Mouse (Mus musculus): ENCODE data around the gene Tbxa2r. TPM values are rescaled to one million over a fixed set of nuclear protein-coding genes. Genes with fewer than 3 reads are reported as not detected.

Tbxa2r gene
- polyA plus RNA-seq, 2 experiments = 1.9 to 2.4 TPM

DNA sequence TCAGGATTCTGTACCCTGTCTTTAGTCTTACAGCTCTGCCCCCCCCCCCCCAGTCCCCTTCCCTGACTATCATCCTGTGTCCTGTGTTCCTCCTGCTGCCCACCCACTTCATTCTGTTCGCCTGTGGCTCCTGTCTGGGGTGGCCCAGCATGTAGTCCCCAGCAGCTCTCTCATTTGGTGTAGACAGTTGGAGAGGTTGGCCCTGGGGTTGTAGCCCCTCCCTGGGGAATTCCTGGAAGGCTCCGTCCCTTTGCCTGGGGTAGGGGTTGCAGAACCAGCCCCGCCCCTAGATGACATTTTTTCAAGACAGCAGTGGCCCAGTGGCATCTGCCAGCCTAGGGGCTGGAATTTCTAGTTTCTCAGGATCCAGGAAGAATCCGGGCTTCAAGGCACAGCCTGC is 29.7 kb downstream of the Tbxa2r start:
- TF ChIP-seq CTCF (IDR thresholded peaks at IDR 0.05; ENCODE audit: low read depth) = no peak
- no peak for TF ChIP-seq EP300 (IDR thresholded peaks at IDR 0.05; ENCODE audit: low read depth)
- H3K4me3 ChIP-seq (ENCODE audit: insufficient read depth in 1 of 2, low read depth in 2 of 2, low read length in 2 of 2) = peak overlapping the region; percentile 64 to 88
- H3K4me2 ChIP-seq (ENCODE audit: low read depth) = peak overlapping the region; percentile 82
- 17% methylated on average over 4 of the region's 4 CpGs for WGBS (ENCODE audit: insufficient replicate concordance)
- H3K27me3 ChIP-seq (ENCODE audit: control insufficient read depth, insufficient read depth, low read length) = no peaks in the 10 kb centered on the region
- ATAC-seq (ENCODE audit: insufficient read depth) (no peak), DNase-seq (ENCODE audit: low read depth in 3 of 3, low spot score in 3 of 3) (no peak)
- peaks cover 17% of the 10 kb centered on the region for H3K36me3 ChIP-seq (replicated peaks; ENCODE audit: control insufficient read depth, insufficient read depth, low read depth)
- H3K27ac ChIP-seq = peak overlapping the region; percentile 86
- no peaks in the 10 kb centered on the region for H3K9me3 ChIP-seq (ENCODE audit: control insufficient read depth, low read length)
- peaks cover 47 to 52% of the 10 kb centered on the region in 2 experiments for H3K4me1 ChIP-seq (replicated peaks; ENCODE audit: control insufficient read depth in 2 of 2, insufficient read depth in 2 of 2, low read length in 1 of 2)
- peak overlapping the region; percentile 89 for H3K9ac ChIP-seq (replicated peaks)

DNA sequence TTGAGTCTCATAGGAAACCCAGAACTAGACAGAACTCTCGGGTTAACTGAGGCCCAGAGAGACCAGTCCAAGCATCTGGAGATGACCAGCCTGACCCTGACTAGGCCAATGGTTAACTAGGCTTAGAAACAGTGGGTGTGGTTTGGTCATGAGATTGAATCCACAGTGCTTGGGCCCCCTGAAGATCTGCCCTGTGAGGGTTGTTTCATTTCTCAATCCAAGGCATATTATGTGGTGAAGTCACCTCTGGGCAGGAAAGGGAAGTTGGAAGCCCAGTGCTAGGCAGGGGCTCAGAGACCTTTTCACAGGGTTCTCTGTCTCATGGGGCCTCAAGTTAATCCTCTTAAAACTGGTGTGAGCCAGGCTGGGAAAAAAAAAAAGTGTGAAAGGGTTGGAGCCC is 30.3 kb downstream of the Tbxa2r start:
- DNase-seq (ENCODE audit: low read depth in 3 of 3, low spot score in 3 of 3) = no peak
- WGBS (ENCODE audit: insufficient replicate concordance) = 32% methylated on average over 1 of the region's 1 CpGs
- Histone ChIP-seq H3K4me2 (ENCODE audit: low read depth) (peak overlapping the region; percentile 82), H3K27me3 (ENCODE audit: control insufficient read depth, insufficient read depth, low read length) (no peaks in the 10 kb centered on the region), H3K9me3 (ENCODE audit: control insufficient read depth, low read length) (no peaks in the 10 kb centered on the region), H3K27ac (peak overlapping the region; percentile 86), H3K4me3 (ENCODE audit: insufficient read depth in 1 of 2, low read depth in 2 of 2, low read length in 2 of 2) (peak overlapping the region; percentile 64 to 88), H3K9ac (replicated peaks) (peak overlapping the region; percentile 89), H3K36me3 (replicated peaks; ENCODE audit: control insufficient read depth, insufficient read depth, low read depth) (peaks cover 24% of the 10 kb centered on the region), H3K4me1 (replicated peaks; ENCODE audit: control insufficient read depth in 2 of 2, insufficient read depth in 2 of 2, low read length in 1 of 2) (peaks cover 53 to 58% of the 10 kb centered on the region in 2 experiments)
- TF ChIP-seq CTCF (IDR thresholded peaks at IDR 0.05; ENCODE audit: low read depth) (no peak), EP300 (IDR thresholded peaks at IDR 0.05; ENCODE audit: low read depth) (no peak)
- no peak for ATAC-seq (ENCODE audit: insufficient read depth)

- Histone ChIP-seq H3K27me3 (ENCODE audit: control insufficient read depth, insufficient read depth, low read length) (no peaks in the 10 kb centered on the region), H3K4me2 (ENCODE audit: low read depth) (peak overlapping the region; percentile 82), H3K27ac (peak overlapping the region; percentile 86), H3K36me3 (replicated peaks; ENCODE audit: control insufficient read depth, insufficient read depth, low read depth) (peaks cover 27% of the 10 kb centered on the region), H3K4me3 (ENCODE audit: insufficient read depth in 1 of 2, low read depth in 2 of 2, low read length in 2 of 2) (no peak overlapping the region), H3K9me3 (ENCODE audit: control insufficient read depth, low read length) (no peaks in the 10 kb centered on the region), H3K9ac (replicated peaks) (peak overlapping the region; percentile 43), H3K4me1 (replicated peaks; ENCODE audit: control insufficient read depth in 2 of 2, insufficient read depth in 2 of 2, low read length in 1 of 2) (peaks cover 66 to 68% of the 10 kb centered on the region in 2 experiments)
- no peak for TF ChIP-seq CTCF (IDR thresholded peaks at IDR 0.05; ENCODE audit: low read depth)
- TF ChIP-seq EP300 (IDR thresholded peaks at IDR 0.05; ENCODE audit: low read depth) = no peak
- WGBS (ENCODE audit: insufficient replicate concordance) = 74% methylated on average over 8 of the region's 8 CpGs
- DNase-seq (ENCODE audit: low read depth in 3 of 3, low spot score in 3 of 3) (no peak), ATAC-seq (ENCODE audit: insufficient read depth) (no peak)
Observed at GRCm38 (mm10) chr10:81360721-81361120, 32.2 kb downstream of the Tbxa2r start.

GRCm38 (mm10) chr10:81362336-81362949 is 33.9 kb downstream of the Tbxa2r start:
- H3K4me3 ChIP-seq (ENCODE audit: insufficient read depth in 1 of 2, low read depth in 2 of 2, low read length in 2 of 2) = peak overlapping the region; percentile 6 to 20; a peak in 3 of 4 replicates
- peak overlapping the region; percentile 86 for H3K27ac ChIP-seq
- WGBS (ENCODE audit: insufficient replicate concordance) = 21% methylated on average over 12 of the region's 12 CpGs
- H3K27me3 ChIP-seq (ENCODE audit: control insufficient read depth, insufficient read depth, low read length) = no peaks in the 10 kb centered on the region
- H3K9ac ChIP-seq (replicated peaks) = peak overlapping the region; percentile 71
- H3K4me1 ChIP-seq (replicated peaks; ENCODE audit: control insufficient read depth in 2 of 2, insufficient read depth in 2 of 2, low read length in 1 of 2) = peaks cover 59% of the 10 kb centered on the region in 2 experiments
- peak; percentile 79 to 82 (median 81) for DNase-seq (ENCODE audit: low read depth in 3 of 3, low spot score in 3 of 3)
- peak overlapping the region; percentile 82 for H3K4me2 ChIP-seq (ENCODE audit: low read depth)
- peaks cover 38% of the 10 kb centered on the region for H3K36me3 ChIP-seq (replicated peaks; ENCODE audit: control insufficient read depth, insufficient read depth, low read depth)
- peak; percentile 4; the same call in 1 of the 2 replicates for TF ChIP-seq CTCF (IDR thresholded peaks at IDR 0.05; ENCODE audit: low read depth)
- peak; percentile 78 for TF ChIP-seq EP300 (IDR thresholded peaks at IDR 0.05; ENCODE audit: low read depth)
- H3K9me3 ChIP-seq (ENCODE audit: control insufficient read depth, low read length) = no peaks in the 10 kb centered on the region
- ATAC-seq (ENCODE audit: insufficient read depth) = peak; percentile 83

DNA sequence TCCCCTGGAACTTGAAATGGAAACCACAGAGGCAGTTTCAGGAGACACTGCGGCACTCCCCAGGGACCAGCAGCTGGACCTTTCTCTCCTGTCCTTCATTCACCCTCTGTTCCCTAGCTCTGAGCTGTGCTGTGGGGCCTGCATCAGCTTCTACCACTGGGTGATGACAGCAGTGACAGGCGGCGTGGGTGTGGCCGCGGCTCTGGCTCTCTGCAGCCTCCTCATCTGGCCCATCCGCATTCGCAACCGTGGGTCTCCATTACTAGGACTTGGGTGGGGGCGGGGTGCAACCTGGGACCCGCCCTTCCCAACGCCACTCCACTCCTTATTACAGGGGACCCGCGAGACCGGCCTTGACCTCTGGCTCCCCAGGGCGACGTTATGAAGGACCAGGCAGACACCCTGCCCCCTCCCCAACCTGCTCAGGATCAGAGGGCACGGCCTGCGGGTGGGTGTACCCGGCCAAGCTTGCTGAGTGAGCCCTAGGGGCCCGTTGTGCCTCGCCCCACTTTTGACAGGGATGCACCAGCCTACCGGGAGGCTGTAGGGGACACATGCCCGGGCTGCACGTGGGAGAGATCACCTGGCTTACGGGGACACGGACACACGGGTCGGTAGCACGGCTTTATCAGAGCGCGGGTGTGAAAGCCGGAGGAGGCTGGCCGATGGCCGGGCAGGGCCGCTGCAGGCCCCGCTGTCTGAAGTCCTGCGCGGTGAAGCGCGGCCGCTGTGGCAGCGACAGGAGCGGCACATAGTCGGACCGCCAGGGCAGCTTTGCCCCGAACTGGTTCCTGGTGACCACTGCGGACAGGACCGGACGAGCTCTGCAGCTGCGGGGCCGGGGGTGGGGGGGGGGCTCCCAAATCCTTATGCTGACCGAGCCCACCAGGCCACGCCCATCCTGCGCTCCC is 35.2 kb downstream of the Tbxa2r start:
- peak overlapping the region; percentile 82 for H3K4me2 ChIP-seq (ENCODE audit: low read depth)
- no peaks in the 10 kb centered on the region for H3K9me3 ChIP-seq (ENCODE audit: control insufficient read depth, low read length)
- peaks cover 55% of the 10 kb centered on the region in 2 experiments for H3K4me1 ChIP-seq (replicated peaks; ENCODE audit: control insufficient read depth in 2 of 2, insufficient read depth in 2 of 2, low read length in 1 of 2)
- peak overlapping the region; percentile 86 for H3K27ac ChIP-seq
- peak overlapping the region; percentile 71 for H3K9ac ChIP-seq (replicated peaks)
- peak overlapping the region in 1 of 2 experiments; percentile 18; a peak in 2 of 4 replicates for H3K4me3 ChIP-seq (ENCODE audit: insufficient read depth in 1 of 2, low read depth in 2 of 2, low read length in 2 of 2)
- no peaks in the 10 kb centered on the region for H3K27me3 ChIP-seq (ENCODE audit: control insufficient read depth, insufficient read depth, low read length)
- 60% methylated on average over 54 of the region's 54 CpGs for WGBS (ENCODE audit: insufficient replicate concordance)
- DNase-seq (ENCODE audit: low read depth in 3 of 3, low spot score in 3 of 3) (no peak), ATAC-seq (ENCODE audit: insufficient read depth) (0 out of 2 replicates have a peak, but pooled peaks have one; percentile 9)
- H3K36me3 ChIP-seq (replicated peaks; ENCODE audit: control insufficient read depth, insufficient read depth, low read depth) = peaks cover 50% of the 10 kb centered on the region
- no peak for TF ChIP-seq CTCF (IDR thresholded peaks at IDR 0.05; ENCODE audit: low read depth)
- no peak for TF ChIP-seq EP300 (IDR thresholded peaks at IDR 0.05; ENCODE audit: low read depth)
